Mouse (Mus musculus) kidney, postnatal 4 days (tissue): Measurements from ENCODE around the gene Mlph.

ENCODE experiments used
- DNase-seq, 2 experiments: peaks; one replicate each; pipeline ENCODE4 v3.0.0; 2021; ENCODE audit warnings: mixed read lengths in 2 of 2

Mlph gene

DNA sequence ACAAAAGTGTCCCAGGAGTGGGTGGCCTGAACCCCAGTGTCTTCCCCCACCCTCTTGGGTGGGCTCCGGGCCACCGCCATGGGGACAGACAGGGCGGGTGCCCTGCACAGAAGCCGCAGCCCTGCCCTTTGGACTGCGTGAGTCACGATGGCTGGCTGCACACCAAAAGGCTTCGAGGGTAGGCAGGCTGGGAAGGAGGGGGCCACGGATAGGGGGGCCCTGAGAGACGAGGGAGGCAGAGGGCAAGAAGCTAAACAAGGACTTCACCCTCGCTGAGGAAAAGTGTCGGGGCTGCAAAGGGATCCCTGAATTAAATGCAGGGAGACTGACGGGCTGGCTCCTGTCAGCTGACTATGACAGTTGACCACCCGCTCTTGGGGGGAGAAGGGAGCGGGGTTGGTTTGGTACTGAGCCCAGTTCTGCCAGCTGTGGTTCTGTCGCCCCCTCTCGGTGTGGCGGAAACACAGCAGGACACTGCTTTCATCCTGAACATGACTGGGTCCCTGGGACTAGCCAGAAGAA is 5.2 kb upstream of the Mlph start:
- peak; percentile 76 to 84 for DNase-seq

DNA sequence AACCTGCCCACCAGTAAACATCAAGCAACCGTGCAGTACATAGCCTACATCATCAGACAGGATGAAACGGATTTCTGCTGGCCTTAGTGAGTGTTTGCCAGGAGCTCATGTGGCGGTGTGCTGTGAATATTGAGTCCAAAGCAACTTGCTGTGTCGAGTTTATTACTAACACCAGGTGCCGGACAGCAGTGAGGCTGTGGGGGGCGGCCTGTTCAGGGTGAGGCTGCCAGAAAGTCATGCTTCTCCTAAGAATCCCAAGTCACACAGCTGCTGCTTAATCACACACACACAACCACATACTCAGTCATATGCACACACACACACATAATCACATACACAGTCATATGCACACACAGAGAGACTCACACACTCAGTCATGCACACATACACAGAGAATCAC is 1.7 kb upstream of the Mlph start:
- no peak for DNase-seq

DNA sequence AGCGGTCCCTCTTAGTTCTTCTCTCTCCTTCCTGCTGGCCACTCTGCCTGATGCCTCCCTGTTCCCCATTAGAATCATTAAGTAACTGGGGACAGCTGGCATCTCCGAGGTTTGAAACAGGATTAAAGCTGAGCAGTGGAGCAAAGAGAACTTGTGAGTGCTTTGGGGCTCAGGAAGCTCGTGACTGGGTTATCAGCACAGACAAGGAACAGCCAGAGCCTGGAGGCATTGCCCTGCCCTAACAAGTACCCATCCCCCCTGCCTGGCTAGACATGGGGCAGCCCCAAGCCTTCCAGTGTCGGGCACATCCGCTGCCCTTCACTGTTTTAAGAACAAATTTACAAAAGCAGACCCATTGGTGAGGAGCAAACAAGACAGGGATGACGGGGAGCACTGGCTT is 2.6 kb downstream of the Mlph start:
- no peak for DNase-seq

DNA sequence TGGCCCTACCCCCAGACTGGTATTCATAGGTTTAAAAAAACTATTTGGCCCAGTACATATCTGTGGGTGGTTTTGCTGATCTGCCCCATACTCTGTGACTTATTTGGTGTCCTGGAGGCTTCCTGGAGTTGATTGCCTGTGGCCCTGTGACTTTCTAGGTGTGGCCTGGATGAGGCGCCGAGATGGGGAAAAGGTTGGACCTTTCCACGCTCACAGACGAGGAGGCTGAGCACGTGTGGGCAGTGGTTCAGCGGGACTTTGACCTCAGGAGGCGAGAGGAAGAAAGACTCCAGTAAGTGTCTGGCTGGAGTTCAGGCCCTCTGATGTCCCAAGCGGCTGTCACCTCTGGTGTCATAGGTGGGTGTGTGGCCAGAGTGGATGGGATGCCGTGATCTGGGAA is 6.8 kb downstream of the Mlph start:
- DNase-seq, result no peak

DNA sequence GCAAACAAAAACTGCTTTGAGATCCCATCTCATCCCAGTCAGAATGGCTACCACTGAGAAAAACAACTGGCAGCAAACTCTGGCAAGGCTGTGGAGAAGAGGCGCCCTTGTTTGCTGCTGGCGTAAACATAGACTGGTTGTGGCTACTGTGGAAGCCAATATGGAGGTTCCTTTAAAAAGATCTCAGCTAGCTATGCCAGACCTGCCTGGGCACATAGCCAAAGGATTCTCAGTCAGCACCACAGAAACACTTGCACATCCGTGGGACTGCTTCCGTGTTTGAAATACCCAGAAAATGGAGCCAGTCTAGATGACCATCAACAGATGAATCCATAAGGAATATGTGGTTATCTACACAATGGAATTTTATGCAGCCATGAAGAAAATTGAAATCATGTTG is 11.1 kb downstream of the Mlph start:
- no peak for DNase-seq

DNA sequence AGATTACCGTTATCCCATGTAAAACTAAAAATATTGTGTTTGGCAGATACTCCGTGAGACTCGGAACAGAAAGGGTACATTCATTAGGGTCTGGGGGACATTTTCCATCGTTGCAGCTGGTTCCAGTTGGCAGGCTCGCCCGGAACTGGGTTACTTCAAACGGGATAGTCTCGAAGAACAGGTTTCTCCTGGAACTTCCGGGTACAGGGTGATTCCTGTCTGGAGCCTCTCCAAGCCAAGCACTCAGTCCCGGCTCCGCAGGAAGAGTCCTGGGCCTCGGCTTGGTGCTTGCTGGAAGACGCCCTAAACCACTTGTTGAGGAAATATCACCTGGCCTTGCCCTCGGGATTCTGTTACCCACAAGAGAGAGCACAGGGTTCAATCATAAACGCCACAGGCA is 12.4 kb downstream of the Mlph start:
- peak; percentile 25 to 49 for DNase-seq

DNA sequence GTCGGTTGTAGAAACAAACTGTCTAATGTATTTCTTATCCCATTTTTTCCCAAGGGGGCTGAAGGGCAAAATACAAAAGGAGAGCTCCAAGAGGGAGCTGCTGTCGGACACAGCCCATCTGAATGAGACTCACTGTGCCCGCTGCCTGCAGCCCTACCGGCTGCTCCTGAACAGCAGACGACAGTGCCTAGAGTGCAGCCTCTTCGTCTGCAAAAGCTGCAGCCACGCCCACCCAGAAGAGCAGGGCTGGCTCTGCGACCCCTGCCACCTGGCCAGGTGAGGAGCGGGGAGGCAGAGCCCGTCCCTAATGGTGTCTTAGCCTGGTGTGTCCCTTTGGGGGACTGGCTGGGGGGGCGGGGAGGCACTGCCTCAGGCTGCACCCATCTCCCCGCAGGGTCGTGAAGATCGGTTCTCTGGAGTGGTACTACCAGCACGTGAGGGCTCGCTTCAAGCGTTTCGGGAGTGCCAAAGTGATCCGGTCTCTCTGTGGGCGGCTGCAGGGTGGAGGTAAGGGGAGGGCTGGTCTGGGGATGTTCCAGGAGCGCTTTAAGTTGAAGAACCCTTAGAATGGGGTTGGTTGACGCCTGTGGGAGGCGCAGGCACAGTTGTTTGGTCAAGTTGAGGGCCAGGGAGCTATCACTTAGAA is 13.2 kb downstream of the Mlph start:
- peak; percentile 23 to 33 for DNase-seq

DNA sequence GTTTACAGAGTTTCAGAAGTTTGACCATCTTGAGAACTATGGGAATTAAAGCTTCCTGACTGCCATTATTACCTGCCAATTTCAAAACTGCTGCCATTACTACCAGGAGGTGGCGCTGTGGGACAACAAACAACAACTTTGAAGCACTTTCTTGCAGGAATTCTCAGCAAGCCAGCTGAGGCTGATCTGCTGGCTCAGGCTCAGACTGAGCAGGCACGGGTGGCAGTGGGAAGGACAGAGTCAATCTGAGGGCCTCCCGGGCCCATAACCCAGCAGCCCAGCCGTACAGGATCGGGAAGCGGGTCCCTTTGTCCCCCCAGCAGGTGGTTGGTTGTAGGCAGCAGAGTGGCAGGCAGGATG is 13.7 kb downstream of the Mlph start:
- DNase-seq, result peak; percentile 92 to 93

DNA sequence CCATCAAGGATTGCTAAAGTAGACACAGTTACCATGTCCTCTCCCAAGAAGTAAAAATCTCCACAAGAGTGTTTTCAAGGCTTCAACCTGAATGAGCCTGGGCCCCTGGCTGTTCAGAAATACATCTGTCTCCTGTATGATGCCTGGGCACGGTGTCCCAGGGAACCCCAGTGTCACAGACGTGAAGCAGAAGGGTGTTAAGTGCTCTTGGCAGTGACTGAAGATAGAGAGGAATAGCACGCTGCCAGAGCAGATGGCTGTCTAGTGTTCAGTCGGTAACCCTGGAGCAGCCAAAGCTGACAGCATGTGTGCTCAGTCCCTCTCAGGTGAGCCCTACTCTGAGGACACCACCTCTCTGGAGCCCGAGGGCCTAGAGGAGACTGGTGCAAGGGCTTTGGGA is 18.1 kb downstream of the Mlph start:
- DNase-seq, result no peak

DNA sequence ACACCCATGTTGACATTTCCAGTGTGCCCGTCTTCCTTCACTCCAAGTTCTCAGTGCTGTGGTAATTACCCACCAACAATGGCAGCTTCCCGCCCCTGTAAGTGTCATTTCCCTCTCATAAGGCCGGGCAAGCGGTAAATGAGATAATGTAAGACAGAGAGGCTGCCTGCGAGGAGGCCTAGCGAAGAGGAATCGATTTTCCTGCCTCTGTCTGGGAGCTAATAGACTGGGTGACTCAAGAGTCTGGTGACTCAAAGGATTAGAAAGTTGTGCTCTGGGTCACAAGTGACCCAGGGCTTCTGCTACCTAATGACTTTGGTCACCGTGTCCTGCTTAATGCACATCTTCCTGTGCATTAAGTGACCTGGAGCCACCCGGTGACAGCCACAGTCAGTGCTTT is 22.1 kb downstream of the Mlph start:
- DNase-seq, result no peak

DNA sequence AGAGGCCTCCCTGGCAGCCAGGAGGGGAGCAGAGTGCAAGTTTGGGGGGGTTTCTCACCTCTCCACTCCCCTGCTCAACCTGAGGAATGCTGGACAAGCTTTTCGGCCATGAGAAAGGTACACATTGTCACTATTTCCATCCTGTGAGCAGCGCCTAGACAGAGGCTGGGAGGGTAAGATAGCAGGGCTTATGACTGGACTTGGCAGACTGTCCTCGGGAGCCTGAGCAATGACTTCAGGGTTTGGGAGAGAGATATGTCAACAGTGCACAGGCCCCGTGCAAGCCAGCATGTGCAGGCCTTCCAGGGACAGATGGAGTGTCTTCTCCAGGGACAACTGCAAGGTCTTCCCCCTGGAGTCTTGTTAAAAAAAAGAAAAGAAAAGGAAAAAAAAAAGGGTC is 25.1 kb downstream of the Mlph start:
- no peak for DNase-seq

DNA sequence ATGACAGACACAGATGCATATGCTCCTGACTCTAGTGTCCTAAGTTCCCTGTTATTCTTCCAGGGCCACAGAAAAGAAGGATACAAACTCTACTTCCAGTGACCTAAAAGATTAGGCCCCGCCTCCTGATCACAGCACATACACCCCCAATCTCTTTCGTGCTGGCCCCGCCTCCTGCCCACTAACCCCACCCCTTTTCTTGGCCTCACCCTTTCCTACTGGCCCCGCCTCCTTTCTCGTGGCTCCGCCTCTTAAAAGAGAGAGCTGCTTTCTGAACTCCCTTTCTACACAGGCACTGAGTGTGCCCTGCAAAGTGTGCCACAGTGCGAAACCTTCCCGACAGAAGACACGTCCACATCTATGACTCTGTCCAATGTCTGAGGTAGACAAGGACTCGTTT is 30.3 kb downstream of the Mlph start:
- DNase-seq, result peak; percentile 17 to 44

DNA sequence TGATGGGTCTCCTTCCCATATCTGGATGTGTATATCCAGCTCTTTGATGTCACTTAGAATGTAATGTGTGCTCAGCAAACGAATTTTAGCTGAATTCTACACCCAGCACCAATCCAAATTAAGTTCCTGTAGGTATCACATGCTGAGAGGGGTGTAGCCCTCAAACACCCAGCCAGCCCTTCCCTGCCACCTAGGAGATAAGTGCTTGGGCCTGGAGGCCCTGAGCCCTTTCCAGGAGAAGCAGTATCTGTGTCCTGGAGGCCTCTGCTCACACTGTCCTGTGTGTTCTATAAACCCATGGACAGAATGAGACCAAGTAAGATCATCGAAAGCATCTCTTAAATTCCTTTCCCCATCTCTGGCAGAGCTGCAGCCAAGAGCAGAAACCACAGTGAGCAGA is 32.4 kb downstream of the Mlph start:
- no peak for DNase-seq

DNA sequence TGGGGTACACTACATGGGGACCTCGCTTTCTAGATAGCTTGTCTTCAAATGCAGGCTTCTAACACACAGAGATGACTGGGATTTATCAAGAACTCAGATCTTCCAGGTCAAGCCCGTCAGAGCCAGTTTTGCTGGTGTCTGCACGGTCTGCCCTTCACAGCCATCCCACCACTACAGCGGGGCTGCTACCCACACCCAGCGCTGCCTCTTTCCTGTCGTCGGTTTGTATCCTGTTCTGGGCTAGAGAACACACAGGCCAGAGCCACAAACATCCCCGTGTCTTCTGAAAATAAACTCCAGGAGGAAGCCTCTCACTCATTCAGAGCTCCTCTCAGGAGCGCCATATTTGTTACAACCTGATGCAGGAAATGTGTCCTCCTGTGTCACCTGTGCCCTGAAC is 34.4 kb downstream of the Mlph start:
- DNase-seq, result no peak

DNA sequence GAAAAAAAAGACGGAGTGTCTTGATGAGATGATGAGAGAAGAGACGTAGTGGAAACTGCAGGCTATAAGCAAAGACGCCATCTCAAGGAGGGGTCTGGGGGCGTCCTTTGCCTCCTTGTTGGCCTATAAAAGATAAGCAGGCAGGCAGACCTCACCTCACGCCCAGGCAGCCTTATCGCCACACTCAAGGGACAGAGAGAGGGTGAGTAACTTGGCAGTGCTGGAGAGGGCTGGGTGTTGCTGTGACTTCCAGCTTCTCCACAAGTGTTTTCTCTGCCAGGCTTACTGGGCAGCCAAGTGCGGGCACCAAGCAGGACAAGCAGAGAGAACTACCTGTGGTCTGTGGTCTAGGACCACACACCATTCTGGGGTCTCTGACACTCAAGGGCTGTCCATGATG is 36.8 kb downstream of the Mlph start:
- no peak for DNase-seq

DNA sequence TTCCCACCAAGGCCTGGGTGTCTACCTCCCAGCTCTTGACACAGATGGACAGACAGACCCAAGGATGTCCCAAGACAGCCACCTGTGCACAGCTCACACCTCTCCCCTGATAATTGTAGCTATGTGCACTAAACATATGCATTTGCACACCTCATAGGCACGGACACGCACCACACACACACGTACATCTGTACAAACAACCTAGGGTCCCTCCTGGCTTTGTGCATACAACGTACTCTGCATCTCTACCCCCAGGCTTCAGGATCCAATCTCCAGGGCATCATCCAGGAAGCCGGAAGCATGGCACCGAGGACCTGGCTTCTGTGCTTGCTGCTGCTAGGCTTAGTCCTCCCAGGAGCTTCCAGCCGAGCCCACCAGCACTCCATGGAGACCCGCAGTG is 37.9 kb downstream of the Mlph start, which contains the start of gene Prlh:
Gene Prlh, plus strand, starts transcription at position 301 of the 400 bp plus-strand sequence.
- DNase-seq, result no peak

DNA sequence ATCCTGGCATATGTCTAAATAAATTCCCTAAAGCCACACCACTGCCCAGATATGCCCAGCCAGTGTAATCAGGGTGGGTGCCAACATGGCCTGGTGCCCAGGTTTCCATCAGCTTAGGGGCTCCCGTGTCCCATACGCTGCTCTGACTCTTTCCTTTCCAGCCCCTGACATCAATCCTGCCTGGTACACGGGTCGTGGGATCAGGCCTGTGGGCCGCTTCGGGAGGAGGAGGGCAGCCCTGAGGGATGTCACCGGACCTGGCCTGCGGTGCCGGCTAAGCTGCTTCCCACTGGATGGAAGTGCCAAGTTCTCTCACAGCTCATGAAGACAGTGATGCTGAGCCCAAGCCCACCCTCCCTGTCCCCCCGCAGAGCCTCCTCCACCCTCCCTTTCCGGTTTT is 38.8 kb downstream of the Mlph start:
- no peak for DNase-seq

DNA sequence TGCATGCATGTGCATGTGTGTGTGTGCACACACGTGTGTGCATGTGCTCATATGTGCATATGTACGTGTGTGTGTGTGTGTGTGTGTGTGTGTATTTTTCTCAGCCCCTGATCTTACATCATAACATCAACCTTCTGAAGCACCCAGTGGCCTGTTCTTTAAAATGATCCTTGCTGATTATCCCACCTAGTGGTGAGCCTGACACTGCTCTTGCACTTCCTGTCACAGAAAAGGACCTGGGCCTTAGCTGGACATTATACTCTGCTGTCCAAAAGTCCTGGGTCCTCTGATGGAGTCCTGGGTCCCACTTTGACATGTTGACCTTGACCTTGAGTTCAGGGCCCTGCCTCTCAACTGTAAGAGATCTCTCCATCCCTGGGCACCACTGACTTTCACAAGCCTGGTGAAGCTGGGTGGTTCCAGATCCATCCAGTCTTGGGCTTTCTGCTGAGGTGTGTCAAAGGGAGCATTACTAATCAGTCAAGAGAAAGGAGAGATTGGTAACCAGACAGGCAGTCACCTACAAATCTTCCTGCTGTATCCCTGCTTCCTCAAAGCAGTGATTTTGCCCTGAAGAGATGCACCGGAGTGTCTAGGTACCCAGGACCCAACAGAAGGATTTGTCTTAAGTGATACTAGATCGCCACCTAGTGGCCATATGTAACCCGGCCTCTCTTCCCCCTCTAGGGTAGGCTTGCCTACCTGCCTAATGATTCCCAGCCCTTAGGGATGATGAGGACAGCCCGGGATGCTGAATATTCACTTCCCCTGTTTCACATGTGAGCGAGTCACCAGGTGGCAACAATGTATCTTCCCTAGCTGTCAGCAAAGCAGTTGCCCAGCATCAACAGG is 41.6 kb downstream of the Mlph start:
- peak; percentile 68 to 74 for DNase-seq

DNA sequence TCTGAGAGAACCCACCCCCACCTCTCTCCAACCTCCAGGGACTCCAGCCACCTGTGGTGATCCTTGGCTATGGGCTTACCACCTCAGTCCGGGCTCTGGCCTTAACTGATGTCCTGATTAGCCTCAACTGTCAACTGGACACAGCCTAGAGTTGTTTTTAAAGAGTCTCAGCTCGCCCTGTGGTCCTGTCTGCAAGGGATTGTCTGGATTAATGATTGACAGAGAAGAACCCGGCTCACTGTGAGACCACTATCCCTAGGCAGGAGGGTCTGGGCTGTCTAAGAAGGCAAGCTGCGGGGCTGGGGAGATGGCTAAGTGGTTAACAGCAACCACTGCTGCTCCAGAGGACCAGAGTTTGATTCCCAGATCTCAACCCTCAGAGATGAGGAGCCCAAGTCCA is 47.6 kb downstream of the Mlph start:
- DNase-seq, result peak in 1 of 2 experiments; percentile 30

DNA sequence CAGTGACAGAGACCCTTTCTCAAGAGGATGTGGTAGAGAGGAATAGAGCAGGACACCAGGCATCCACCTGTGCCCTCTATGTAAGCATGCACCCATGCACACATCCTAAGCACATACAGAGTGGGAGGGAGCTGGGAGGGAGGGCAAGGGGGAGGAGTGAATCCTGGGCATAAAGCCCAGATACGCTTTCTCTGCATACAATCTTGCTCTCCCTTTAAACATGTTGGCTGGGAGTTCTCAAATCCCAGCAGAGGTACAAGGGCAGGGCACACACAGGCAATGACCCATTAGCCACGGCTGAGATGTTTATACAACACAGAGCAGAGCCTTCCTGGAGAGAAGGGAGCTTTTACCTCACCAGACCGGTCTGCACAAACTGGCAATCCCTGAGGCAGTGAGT is 48.1 kb downstream of the Mlph start:
- peak; percentile 29 to 45 for DNase-seq

DNA sequence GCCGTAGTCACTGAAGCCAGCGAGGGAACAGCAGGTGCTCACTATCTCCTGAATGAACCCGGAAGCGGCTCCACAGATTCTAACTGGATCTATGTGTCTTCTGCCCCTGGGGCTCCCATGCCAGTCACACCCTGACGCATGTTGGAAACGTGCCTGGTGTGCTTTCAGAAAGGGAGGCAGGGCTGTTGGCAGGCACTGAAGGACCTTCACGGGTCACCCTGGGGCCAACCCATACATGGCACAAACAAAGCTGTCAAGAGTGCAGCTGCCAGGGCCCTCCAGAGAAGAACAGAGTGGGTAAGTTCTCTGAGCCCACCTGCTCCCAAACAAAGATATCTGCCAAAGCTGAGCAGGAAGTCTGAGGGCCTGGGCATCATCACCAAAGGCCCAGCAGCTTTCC is 52.7 kb downstream of the Mlph start:
- DNase-seq, result peak in 1 of 2 experiments; percentile 54

DNA sequence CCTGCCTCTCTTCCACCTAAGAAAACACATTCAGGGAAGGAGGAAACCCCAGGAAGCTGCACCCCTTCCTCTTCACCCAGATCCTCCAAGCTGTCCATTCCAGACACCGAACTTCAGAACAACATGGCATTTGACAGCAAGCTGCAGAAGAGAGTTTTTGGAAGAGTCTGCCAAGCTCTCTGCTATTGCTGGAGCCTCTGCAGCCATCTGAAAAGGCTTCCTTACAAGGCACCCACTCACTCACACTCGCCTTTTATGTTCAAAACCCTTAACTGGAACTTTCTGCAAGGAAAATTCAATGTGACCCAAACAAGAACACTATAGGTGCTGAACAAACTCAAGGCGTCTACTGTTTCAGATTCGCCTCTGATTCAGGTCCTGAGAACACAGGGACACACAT is 53.8 kb downstream of the Mlph start:
- DNase-seq, result no peak

DNA sequence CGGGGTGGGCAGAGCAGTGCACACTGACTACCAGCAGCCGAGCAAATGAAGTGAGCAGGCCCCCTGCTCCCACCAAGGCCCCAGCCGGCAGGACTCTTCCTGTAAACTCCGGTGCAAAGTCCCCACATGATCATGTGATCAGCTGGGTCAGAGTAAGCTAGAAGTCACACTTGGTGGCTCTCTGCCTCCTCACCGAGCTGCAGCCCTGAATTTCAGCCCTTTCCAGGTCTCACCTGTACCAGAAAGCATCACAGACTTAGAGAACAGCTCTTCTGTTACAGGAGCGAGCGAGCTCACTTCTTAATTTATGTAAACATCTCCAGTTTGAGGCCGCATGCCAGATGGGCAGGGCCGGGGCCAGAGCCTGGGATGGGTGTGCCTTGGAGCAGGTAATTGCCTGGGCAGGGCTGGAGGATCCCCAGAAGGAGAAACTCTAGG is 54.5 kb downstream of the Mlph start, which contains the start of gene Rab17:
Gene Rab17, minus strand, starts transcription at position 315 of the 438 bp plus-strand sequence.
- peak; percentile 52 to 68 for DNase-seq

DNA sequence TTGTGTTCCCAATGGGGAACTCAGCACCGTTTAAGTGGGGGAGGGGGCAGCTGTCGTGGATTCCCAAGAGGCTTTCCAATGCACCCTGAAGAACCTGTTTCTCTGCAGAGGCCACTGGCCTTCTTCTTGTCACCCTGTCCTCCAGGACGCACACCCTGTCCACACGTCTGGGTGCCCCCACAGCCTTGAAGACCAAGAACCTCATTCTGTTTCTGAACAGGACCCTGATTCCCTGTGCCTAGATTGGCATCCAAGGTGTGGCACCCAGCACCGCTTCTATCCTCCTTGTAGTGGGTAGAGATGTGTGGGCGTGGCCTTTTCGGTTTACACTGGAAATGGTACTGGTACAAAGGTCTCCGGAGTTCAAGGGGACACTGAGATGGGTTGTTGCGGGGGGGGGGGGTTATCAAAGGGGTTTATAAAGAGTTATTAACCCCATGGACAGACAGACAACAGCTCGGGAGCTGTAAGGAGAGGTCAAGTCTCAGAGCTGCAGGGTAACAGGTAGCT is 55.1 kb downstream of the Mlph start:
- no peak for DNase-seq
